Mouse (Mus musculus) MEL (cell line): ENCODE results near the gene Lrfn1. TPM values are rescaled to one million over a fixed set of nuclear protein-coding genes. Genes with fewer than 3 reads are reported as not detected.

Experiments used
- DNase-seq: peaks from one replicate; pipeline ENCODE4 v3.0.0; 2011; ENCODE audit warnings: low read depth, low spot score
- H3K27ac ChIP-seq: 2 replicates; pipeline ENCODE4 v1.5.1; 2012; ENCODE audit warnings: low read depth, mild to moderate bottlenecking, control low read depth, low read length, moderate library complexity; ENCODE audit not compliant: control insufficient read depth
- H3K27me3 ChIP-seq, 2 experiments: fragments of 150-350 bp in 1 of 2; sonication (generic) in 1 of 2; 2 replicates each; pipeline ENCODE4 v1.6.1; 2012; ENCODE audit warnings: low read length in 2 of 2, mild to moderate bottlenecking in 2 of 2, improper control_type of control experiment in 1 of 2, moderate library complexity in 1 of 2; ENCODE audit not compliant: insufficient read depth in 2 of 2, control insufficient read depth in 1 of 2
- H3K36me3 ChIP-seq, 2 experiments: 2 replicates each; pipeline ENCODE4 v1.6.1; 2012 to 2014; ENCODE audit warnings: low read length in 2 of 2, improper control_type of control experiment in 1 of 2, inconsistent platforms in 1 of 2, mild to moderate bottlenecking in 1 of 2; ENCODE audit not compliant: insufficient read depth in 2 of 2, control insufficient read depth in 1 of 2
- H3K4me1 ChIP-seq, 2 experiments: fragments of 150-350 bp in 1 of 2; sonication (generic) in 1 of 2; 2 replicates each; pipeline ENCODE4 v1.6.1; 2012; ENCODE audit warnings: low read length in 2 of 2, improper control_type of control experiment in 1 of 2, mild to moderate bottlenecking in 1 of 2; ENCODE audit not compliant: insufficient read depth in 2 of 2, control insufficient read depth in 1 of 2
- H3K4me3 ChIP-seq, 2 experiments: fragments of 150-350 bp in 1 of 2; sonication (generic) in 1 of 2; 2 replicates each; pipeline ENCODE4 v1.5.1; 2012; ENCODE audit warnings: low read depth in 2 of 2, low read length in 2 of 2, mild to moderate bottlenecking in 2 of 2, moderate library complexity in 2 of 2, control low read depth in 1 of 2, improper control_type of control experiment in 1 of 2; ENCODE audit not compliant: control insufficient read depth in 1 of 2, insufficient read depth in 1 of 2
- H3K79me2 ChIP-seq: 2 replicates; pipeline ENCODE4 v1.6.1; 2012; ENCODE audit warnings: mild to moderate bottlenecking, low read length, moderate library complexity; ENCODE audit not compliant: control insufficient read depth, poor library complexity, insufficient read depth
- H3K9ac ChIP-seq: 2 replicates; pipeline ENCODE4 v1.6.1; 2012; ENCODE audit warnings: low read depth, mild to moderate bottlenecking, control low read depth, low read length, moderate library complexity; ENCODE audit not compliant: control insufficient read depth, poor library complexity, severe bottlenecking
- H3K9me3 ChIP-seq: fragments of 150-350 bp; sonication (generic); replicated peaks from 2 replicates; pipeline ENCODE4 v1.6.1; 2012; ENCODE audit warnings: mild to moderate bottlenecking, low read length, improper control_type of control experiment, moderate library complexity; ENCODE audit not compliant: insufficient read depth
- BHLHE40 ChIP-seq: IDR thresholded peaks from 2 replicates; pipeline ENCODE4 v1.6.1; 2012; ENCODE audit warnings: low read depth, mild to moderate bottlenecking, inconsistent platforms, low read length, improper control_type of control experiment, borderline replicate concordance
- CTCF ChIP-seq, 3 experiments: IDR thresholded peaks in 2 of 3; conservative IDR thresholded peaks in 1 of 3; 2 replicates each; pipeline ENCODE4 v1.5.1; 2011 to 2012; ENCODE audit warnings: low read length in 3 of 3, low read depth in 2 of 3, mild to moderate bottlenecking in 2 of 3, improper control_type of control experiment in 1 of 3, inconsistent platforms in 1 of 3, mixed read lengths in 1 of 3, moderate library complexity in 1 of 3; ENCODE audit not compliant: control insufficient read depth in 1 of 3, insufficient read depth in 1 of 3, poor library complexity in 1 of 3, severe bottlenecking in 1 of 3
- ELF1 ChIP-seq: IDR thresholded peaks from 2 replicates; pipeline ENCODE4 v1.6.1; 2014; ENCODE audit warnings: low read depth, mild to moderate bottlenecking, inconsistent platforms, low read length, improper control_type of control experiment, moderate library complexity
- EP300 ChIP-seq, 2 experiments: IDR thresholded peaks; 2 replicates each; pipeline ENCODE4 v1.6.1; 2011; ENCODE audit warnings: improper control_type of control experiment in 2 of 2, low read length in 2 of 2, low read depth in 1 of 2, mild to moderate bottlenecking in 1 of 2
- ETS1 ChIP-seq: IDR thresholded peaks from 2 replicates; pipeline ENCODE4 v1.6.1; 2012; ENCODE audit warnings: low read depth, mild to moderate bottlenecking, inconsistent platforms, low read length, improper control_type of control experiment, moderate library complexity
- GABPA ChIP-seq: IDR thresholded peaks from 2 replicates; pipeline ENCODE4 v1.6.1; 2012; ENCODE audit warnings: low read depth, mild to moderate bottlenecking, inconsistent platforms, low read length, improper control_type of control experiment, moderate library complexity
- MAX ChIP-seq: IDR thresholded peaks from 2 replicates; pipeline ENCODE4 v1.6.1; 2011; ENCODE audit warnings: low read length, improper control_type of control experiment
- MAZ ChIP-seq: IDR thresholded peaks from 2 replicates; pipeline ENCODE4 v1.6.1; 2012; ENCODE audit warnings: low read depth, mild to moderate bottlenecking, inconsistent platforms, low read length, improper control_type of control experiment
- MYB ChIP-seq: IDR thresholded peaks from 2 replicates; pipeline ENCODE4 v1.6.1; 2011; ENCODE audit warnings: mild to moderate bottlenecking, low read depth, low read length, improper control_type of control experiment
- MYC ChIP-seq: IDR thresholded peaks from 2 replicates; pipeline ENCODE4 v1.6.1; 2011; ENCODE audit warnings: low read depth, mild to moderate bottlenecking, low read length, improper control_type of control experiment, moderate library complexity
- NELFE ChIP-seq: IDR thresholded peaks from 2 replicates; pipeline ENCODE4 v1.6.1; 2011; ENCODE audit warnings: low read depth, low read length, improper control_type of control experiment
- NRF1 ChIP-seq: IDR thresholded peaks from 2 replicates; pipeline ENCODE4 v1.6.1; 2014; ENCODE audit warnings: low read depth, mild to moderate bottlenecking, inconsistent platforms, low read length, improper control_type of control experiment, moderate library complexity; ENCODE audit not compliant: poor library complexity, insufficient read depth, severe bottlenecking
- POLR2A ChIP-seq, 2 experiments: IDR thresholded peaks; 2 replicates each; pipeline ENCODE4 v1.6.1; 2011 to 2012; ENCODE audit warnings: low read length in 2 of 2, mild to moderate bottlenecking in 2 of 2, control low read depth in 1 of 2, improper control_type of control experiment in 1 of 2, low read depth in 1 of 2, moderate library complexity in 1 of 2; ENCODE audit not compliant: control insufficient read depth in 1 of 2, insufficient read depth in 1 of 2, poor library complexity in 1 of 2
- RAD21 ChIP-seq: IDR thresholded peaks from 2 replicates; pipeline ENCODE4 v1.6.1; 2011; ENCODE audit warnings: mild to moderate bottlenecking, low read depth, low read length, improper control_type of control experiment
- SMC3 ChIP-seq: IDR thresholded peaks from 2 replicates; pipeline ENCODE4 v1.6.1; 2011; ENCODE audit warnings: low read depth, low read length, improper control_type of control experiment
- TCF12 ChIP-seq: IDR thresholded peaks from 2 replicates; pipeline ENCODE4 v1.6.1; 2014; ENCODE audit warnings: low read depth, mild to moderate bottlenecking, inconsistent platforms, low read length, improper control_type of control experiment, moderate library complexity
- UBTF ChIP-seq: IDR thresholded peaks from 2 replicates; pipeline ENCODE4 v1.6.1; 2012; ENCODE audit warnings: low read depth, mild to moderate bottlenecking, inconsistent platforms, low read length, improper control_type of control experiment, moderate library complexity, borderline replicate concordance; ENCODE audit not compliant: insufficient read depth
- USF1 ChIP-seq: IDR thresholded peaks from 2 replicates; pipeline ENCODE4 v1.6.1; 2014; ENCODE audit warnings: low read depth, mild to moderate bottlenecking, inconsistent platforms, low read length, improper control_type of control experiment, moderate library complexity
- USF2 ChIP-seq, 2 experiments: IDR thresholded peaks; 2 replicates each; pipeline ENCODE4 v1.6.1; 2011 to 2012; ENCODE audit warnings: improper control_type of control experiment in 2 of 2, low read length in 2 of 2, borderline replicate concordance in 1 of 2, inconsistent platforms in 1 of 2, low read depth in 1 of 2, mild to moderate bottlenecking in 1 of 2; ENCODE audit not compliant: insufficient read depth in 1 of 2
- ZMIZ1 ChIP-seq: IDR thresholded peaks from 2 replicates; pipeline ENCODE4 v1.6.1; 2012; ENCODE audit warnings: low read depth, mild to moderate bottlenecking, inconsistent platforms, low read length, improper control_type of control experiment, moderate library complexity
- polyA plus RNA-seq, 2 experiments: library from polyadenylated mRNA; stranded (reverse) in 1 of 2; unstranded in 1 of 2; fragments of >175 nt in 1 of 2; fragments of >200 nt in 1 of 2; gene quantifications; 2 replicates each; pipeline versions ENCODE4 v1.2.1 to v1.2.4; 2012; ENCODE audit warnings: low replicate concordance in 2 of 2, low read depth in 1 of 2; ENCODE audit not compliant: insufficient read length in 2 of 2, insufficient read depth in 1 of 2, missing spikeins in 1 of 2
- total RNA-seq: library from RNA; depleted of rRNA; stranded (reverse); fragments of 300-350 nt; gene quantifications from 2 replicates; pipeline ENCODE4 v1.2.3, GENCODE M21; 2012

The Lrfn1 gene
- total and polyA plus RNA-seq, 3 experiments: 1.9 to 5.8 TPM; not detected in 1

DNA sequence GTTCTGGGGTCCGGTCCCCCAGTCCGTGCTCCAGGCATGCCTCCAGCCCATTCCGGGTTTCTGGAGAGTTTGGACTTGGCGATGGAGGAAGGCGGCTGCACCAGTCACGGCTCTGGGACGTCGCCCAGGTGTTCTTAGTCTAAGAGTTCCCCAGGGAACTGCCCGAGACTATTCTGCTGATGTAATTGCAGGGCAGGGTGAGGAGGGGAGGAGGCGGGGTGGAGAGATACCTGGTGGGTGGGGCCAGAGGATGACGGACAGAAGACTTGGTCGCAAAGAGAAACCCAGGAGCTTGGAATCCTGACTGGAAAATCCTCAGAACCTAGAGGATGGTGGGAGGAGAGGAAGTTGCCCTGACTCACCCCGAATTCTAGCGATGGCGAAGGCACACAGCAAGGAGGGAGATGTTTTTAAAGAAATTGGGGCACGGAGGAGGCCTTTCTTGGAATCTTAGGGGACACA, 36.3 kb downstream of the Lrfn1 start:
- H3K4me3 ChIP-seq: no peak overlapping the region

GRCm38 (mm10) chr7:28490410-28490809, 38.6 kb downstream of the Lrfn1 start:
- H3K9me3 ChIP-seq: no peaks in the 10 kb centered on the region
- peak; percentile 41 for TF ChIP-seq SMC3
- TF ChIP-seq EP300 (IDR thresholded peaks at IDR 0.05; ENCODE audit: low read depth in 1 of 2, low read length in 2 of 2): no peak
- peak; percentile 25 for TF ChIP-seq RAD21
- TF ChIP-seq CTCF (IDR thresholded peaks at IDR 0.05 in 2 of 3, conservative IDR thresholded peaks at IDR 0.05 in 1 of 3; ENCODE audit: control insufficient read depth in 1 of 3, insufficient read depth in 1 of 3, low read depth in 2 of 3, low read length in 3 of 3, poor library complexity in 1 of 3, severe bottlenecking in 1 of 3): peak; percentile 15 to 53 (median 52)
- H3K4me3 ChIP-seq: no peak overlapping the region
- peak; percentile 16 for DNase-seq
- no peaks in the 10 kb centered on the region for H3K4me1 ChIP-seq
- H3K79me2 ChIP-seq: no peaks in the 10 kb centered on the region
- H3K27ac ChIP-seq: no peak overlapping the region
- H3K9ac ChIP-seq: no peak overlapping the region
- H3K27me3 ChIP-seq: peaks cover 0 to 2% of the 10 kb centered on the region in 2 experiments; a peak in 1 of 4 replicates
- H3K36me3 ChIP-seq: no peaks in the 10 kb centered on the region

More for the DNA sequence above, 36.3 kb downstream of the Lrfn1 start:
- Histone ChIP-seq H3K27ac (no peak overlapping the region), H3K27me3 (0 out of 4 replicates have a peak, but pooled peaks cover 0 to 2% of the 10 kb centered on the region in 2 experiments), H3K4me1 (no peaks in the 10 kb centered on the region), H3K9me3 (no peaks in the 10 kb centered on the region), H3K9ac (no peak overlapping the region), H3K36me3 (no peaks in the 10 kb centered on the region), H3K79me2 (no peaks in the 10 kb centered on the region)
- DNase-seq: no peak
- no peak for TF ChIP-seq MAX
- TF ChIP-seq NELFE: no peak
- no peak for TF ChIP-seq GABPA
- TF ChIP-seq MYB: no peak

GRCm38 (mm10) chr7:28490903-28491302, 39.1 kb downstream of the Lrfn1 start:
- Histone ChIP-seq H3K36me3 (no peaks in the 10 kb centered on the region), H3K4me3 (no peak overlapping the region), H3K4me1 (no peaks in the 10 kb centered on the region), H3K27me3 (peaks cover 0 to 2% of the 10 kb centered on the region in 2 experiments; a peak in 2 of 4 replicates), H3K27ac (no peak overlapping the region), H3K9ac (no peak overlapping the region), H3K9me3 (no peaks in the 10 kb centered on the region), H3K79me2 (no peaks in the 10 kb centered on the region)
- no peak for DNase-seq
- TF ChIP-seq TCF12: no peak
- no peak for TF ChIP-seq NRF1
- TF ChIP-seq SMC3: no peak
- no peak for TF ChIP-seq USF2 (IDR thresholded peaks at IDR 0.05; ENCODE audit: borderline replicate concordance in 1 of 2, insufficient read depth in 1 of 2, low read depth in 1 of 2, low read length in 2 of 2)
- no peak for TF ChIP-seq UBTF
- TF ChIP-seq CTCF (IDR thresholded peaks at IDR 0.05 in 2 of 3, conservative IDR thresholded peaks at IDR 0.05 in 1 of 3; ENCODE audit: control insufficient read depth in 1 of 3, insufficient read depth in 1 of 3, low read depth in 2 of 3, low read length in 3 of 3, poor library complexity in 1 of 3, severe bottlenecking in 1 of 3): no peak; a peak in 1 of 6 replicates
- no peak for TF ChIP-seq NELFE
- no peak for TF ChIP-seq MAZ
- no peak for TF ChIP-seq ZMIZ1
- no peak for TF ChIP-seq USF1
- no peak for TF ChIP-seq EP300 (IDR thresholded peaks at IDR 0.05; ENCODE audit: low read depth in 1 of 2, low read length in 2 of 2)
- TF ChIP-seq GABPA: no peak
- TF ChIP-seq POLR2A (IDR thresholded peaks at IDR 0.05; ENCODE audit: control insufficient read depth in 1 of 2, insufficient read depth in 1 of 2, low read depth in 1 of 2, low read length in 2 of 2, poor library complexity in 1 of 2): no peak
- no peak for TF ChIP-seq ETS1
- no peak for TF ChIP-seq ELF1
- TF ChIP-seq MYC: no peak
- TF ChIP-seq BHLHE40: no peak
